Mouse (Mus musculus): ENCODE measurements around the gene Ptpn11.

The Ptpn11 gene

GRCm38 (mm10) chr5:121082605-121083004, 108.6 kb downstream of the Ptpn11 start:
- DNase-seq (ENCODE audit: low read depth, low spot score): no peak

- no peak for DNase-seq (ENCODE audit: low read depth, low spot score)
Observed at GRCm38 (mm10) chr5:121081754-121082153, 109.4 kb downstream of the Ptpn11 start.
